Mouse (Mus musculus): ENCODE data around the gene A930018P22Rik. TPM values are rescaled to one million over a fixed set of nuclear protein-coding genes. Genes with fewer than 3 reads are reported as not detected.
"Not testable (repeated sequence)": the region's sequence is repeated elsewhere in the genome, so short reads cannot be mapped to it uniquely, and the experiment has no call there.

A930018P22Rik gene
- polyA plus RNA-seq, 1 experiment from 2014 or later = 0.47 TPM

DNA sequence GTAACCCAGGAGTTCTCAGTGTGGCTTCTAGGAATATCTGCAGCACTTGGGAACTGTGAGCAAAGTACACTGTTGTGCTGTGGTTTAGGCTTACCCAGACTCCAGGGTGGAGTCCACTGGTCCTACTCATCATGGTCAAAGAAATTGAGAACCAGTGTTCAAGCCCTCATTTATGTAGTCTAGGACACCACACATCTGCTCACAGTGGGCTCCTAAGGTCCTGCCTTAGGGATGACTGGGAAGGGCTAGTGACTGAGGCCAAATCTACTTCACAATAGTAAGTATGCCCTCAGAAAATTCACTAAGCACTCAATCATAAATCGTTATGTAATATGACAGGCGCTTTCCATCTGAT lies 23.4 kb upstream of the A930018P22Rik start:
- Histone ChIP-seq H3K4me3 (ENCODE audit: low read depth, low read length) (no peak overlapping the region), H3K4me1 (replicated peaks; ENCODE audit: control insufficient read depth, insufficient read depth) (0 out of 2 replicates have a peak, but pooled peaks cover 6% of the 10 kb centered on the region), H3K9me3 (ENCODE audit: control insufficient read depth, low read length) (no peaks in the 10 kb centered on the region), H3K4me2 (replicated peaks; ENCODE audit: low read depth) (no peak overlapping the region), H3K27me3 (ENCODE audit: control insufficient read depth, insufficient read depth, low read length) (no peaks in the 10 kb centered on the region), H3K36me3 (ENCODE audit: control insufficient read depth, insufficient read depth, low read length) (no peaks in the 10 kb centered on the region), H3K9ac (ENCODE audit: low read length) (no peak overlapping the region), H3K27ac (replicated peaks) (no peak overlapping the region)
- 96% methylated on average over 2 of the region's 2 CpGs for WGBS
- ATAC-seq (ENCODE audit: low FRiP score, low TSS enrichment) (no peak), DNase-seq (ENCODE audit: low spot score) (no peak)
- no peak for TF ChIP-seq CTCF (IDR thresholded peaks at IDR 0.05; ENCODE audit: low read depth)
- TF ChIP-seq EP300 (optimal IDR thresholded peaks at IDR 0.05) = no peak

- Histone ChIP-seq H3K27me3 (ENCODE audit: control insufficient read depth, insufficient read depth, low read length) (no peaks in the 10 kb centered on the region), H3K9me3 (ENCODE audit: control insufficient read depth, low read length) (no peaks in the 10 kb centered on the region), H3K9ac (ENCODE audit: low read length) (no peak overlapping the region), H3K27ac (replicated peaks) (no peak overlapping the region), H3K4me2 (replicated peaks; ENCODE audit: low read depth) (no peak overlapping the region), H3K4me3 (ENCODE audit: low read depth, low read length) (no peak overlapping the region), H3K36me3 (ENCODE audit: control insufficient read depth, insufficient read depth, low read length) (no peaks in the 10 kb centered on the region), H3K4me1 (replicated peaks; ENCODE audit: control insufficient read depth, insufficient read depth) (0 out of 2 replicates have a peak, but pooled peaks cover 6% of the 10 kb centered on the region)
- no peak for TF ChIP-seq EP300 (optimal IDR thresholded peaks at IDR 0.05)
- TF ChIP-seq CTCF (IDR thresholded peaks at IDR 0.05; ENCODE audit: low read depth) = no peak
- no peak for DNase-seq (ENCODE audit: low spot score)
- 59% methylated on average over 1 of the region's 1 CpGs for WGBS
- no peak for ATAC-seq (ENCODE audit: low FRiP score, low TSS enrichment)
Observed at GRCm38 (mm10) chr2:104099946-104100345, 22.6 kb upstream of the A930018P22Rik start.

- TF ChIP-seq EP300 (optimal IDR thresholded peaks at IDR 0.05) (no peak), CTCF (IDR thresholded peaks at IDR 0.05; ENCODE audit: low read depth) (no peak)
- Histone ChIP-seq H3K9ac (ENCODE audit: low read length) (no peak overlapping the region), H3K4me2 (replicated peaks; ENCODE audit: low read depth) (no peak overlapping the region), H3K9me3 (ENCODE audit: control insufficient read depth, low read length) (no peaks in the 10 kb centered on the region), H3K4me3 (ENCODE audit: low read depth, low read length) (no peak overlapping the region), H3K27me3 (ENCODE audit: control insufficient read depth, insufficient read depth, low read length) (no peaks in the 10 kb centered on the region), H3K4me1 (replicated peaks; ENCODE audit: control insufficient read depth, insufficient read depth) (no peaks in the 10 kb centered on the region), H3K36me3 (ENCODE audit: control insufficient read depth, insufficient read depth, low read length) (no peaks in the 10 kb centered on the region), H3K27ac (replicated peaks) (no peak overlapping the region)
- DNase-seq (ENCODE audit: low spot score) = no peak
- ATAC-seq (ENCODE audit: low FRiP score, low TSS enrichment) = no peak
- 88% methylated on average over 6 of the region's 6 CpGs for WGBS
Observed at GRCm38 (mm10) chr2:104104800-104105199, 17.8 kb upstream of the A930018P22Rik start.

DNA sequence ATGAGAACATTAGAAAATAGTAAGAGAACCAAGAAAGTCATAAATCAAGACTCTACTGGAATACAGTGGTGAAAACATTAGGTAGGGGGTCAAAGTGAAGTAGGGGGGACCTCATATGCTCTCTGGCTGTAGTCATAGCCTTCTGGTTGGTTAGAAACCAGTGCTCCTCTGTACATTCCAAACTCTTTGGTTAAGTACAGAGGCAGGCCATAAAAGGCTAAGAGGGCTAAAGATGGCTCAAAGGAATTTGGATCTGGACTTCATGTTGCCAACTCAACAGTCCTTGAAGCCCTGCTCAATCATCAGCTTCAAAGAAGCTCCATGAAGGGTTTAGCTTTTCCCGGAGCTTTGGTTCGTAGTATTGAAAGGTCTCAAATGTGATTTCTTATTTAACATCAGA lies 13.5 kb upstream of the A930018P22Rik start:
- H3K36me3 ChIP-seq (ENCODE audit: control insufficient read depth, insufficient read depth, low read length); DNase-seq (ENCODE audit: low spot score); H3K4me1 ChIP-seq (replicated peaks; ENCODE audit: control insufficient read depth, insufficient read depth); H3K27me3 ChIP-seq (ENCODE audit: control insufficient read depth, insufficient read depth, low read length); H3K27ac ChIP-seq (replicated peaks); H3K4me2 ChIP-seq (replicated peaks; ENCODE audit: low read depth); H3K4me3 ChIP-seq (ENCODE audit: low read depth, low read length); H3K9me3 ChIP-seq (ENCODE audit: control insufficient read depth, low read length); ATAC-seq (ENCODE audit: low FRiP score, low TSS enrichment); H3K9ac ChIP-seq (ENCODE audit: low read length): not testable (repeated sequence)
- WGBS = 79% methylated on average over 2 of the region's 2 CpGs

DNA sequence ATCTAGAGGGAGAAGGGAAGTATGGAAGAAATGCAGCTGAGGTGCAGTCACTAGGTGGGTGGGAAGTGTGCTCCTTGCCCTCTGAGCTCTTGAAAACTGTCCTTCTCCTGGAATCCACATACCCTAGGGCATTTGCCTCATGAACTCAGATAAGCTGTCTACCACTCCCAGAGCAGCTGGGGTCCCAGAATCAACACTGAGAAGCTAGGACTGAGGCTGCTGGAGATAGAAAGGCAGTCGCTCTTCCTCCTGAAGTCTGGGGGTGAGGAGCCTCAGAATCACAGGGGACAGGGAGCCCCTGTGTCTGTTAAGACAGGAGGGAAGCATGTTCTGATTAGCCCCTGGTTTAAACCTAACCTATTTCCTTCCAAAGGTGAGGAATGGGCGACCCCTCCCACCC lies 13.0 kb upstream of the A930018P22Rik start:
- Histone ChIP-seq H3K27me3 (ENCODE audit: control insufficient read depth, insufficient read depth, low read length) (no peaks in the 10 kb centered on the region), H3K4me2 (replicated peaks; ENCODE audit: low read depth) (no peak overlapping the region), H3K4me3 (ENCODE audit: low read depth, low read length) (no peak overlapping the region), H3K9me3 (ENCODE audit: control insufficient read depth, low read length) (no peaks in the 10 kb centered on the region), H3K4me1 (replicated peaks; ENCODE audit: control insufficient read depth, insufficient read depth) (no peaks in the 10 kb centered on the region), H3K27ac (replicated peaks) (no peak overlapping the region; the same call in 1 of the 2 replicates), H3K9ac (ENCODE audit: low read length) (no peak overlapping the region), H3K36me3 (ENCODE audit: control insufficient read depth, insufficient read depth, low read length) (no peaks in the 10 kb centered on the region)
- DNase-seq (ENCODE audit: low spot score) (no peak), ATAC-seq (ENCODE audit: low FRiP score, low TSS enrichment) (no peak)
- 65% methylated on average over 2 of the region's 2 CpGs for WGBS
- TF ChIP-seq EP300 (optimal IDR thresholded peaks at IDR 0.05) (no peak), CTCF (IDR thresholded peaks at IDR 0.05; ENCODE audit: low read depth) (no peak)

DNA sequence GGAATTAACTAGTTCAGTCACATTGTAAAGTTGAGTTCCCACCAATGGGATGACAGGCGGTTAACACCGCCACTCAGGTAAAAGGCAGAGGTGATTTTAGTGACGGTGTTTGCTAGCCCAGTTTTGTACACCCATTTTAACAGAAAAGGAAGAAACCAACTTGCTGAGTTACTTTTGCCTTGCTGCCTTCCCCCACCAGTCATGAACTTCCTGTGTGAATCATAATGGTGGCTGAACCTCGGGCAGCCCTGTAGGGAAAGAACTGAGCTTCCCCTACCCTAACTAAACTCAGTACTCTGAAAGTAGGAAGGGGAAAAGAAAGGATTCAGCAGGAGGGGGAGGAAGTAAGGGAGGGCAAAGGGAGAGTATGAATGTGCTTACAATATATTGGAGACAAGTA lies 12.5 kb upstream of the A930018P22Rik start:
- Histone ChIP-seq H3K27ac (replicated peaks) (no peak overlapping the region), H3K4me1 (replicated peaks; ENCODE audit: control insufficient read depth, insufficient read depth) (no peaks in the 10 kb centered on the region)
- 79% methylated on average over 4 of the region's 4 CpGs for WGBS

DNA sequence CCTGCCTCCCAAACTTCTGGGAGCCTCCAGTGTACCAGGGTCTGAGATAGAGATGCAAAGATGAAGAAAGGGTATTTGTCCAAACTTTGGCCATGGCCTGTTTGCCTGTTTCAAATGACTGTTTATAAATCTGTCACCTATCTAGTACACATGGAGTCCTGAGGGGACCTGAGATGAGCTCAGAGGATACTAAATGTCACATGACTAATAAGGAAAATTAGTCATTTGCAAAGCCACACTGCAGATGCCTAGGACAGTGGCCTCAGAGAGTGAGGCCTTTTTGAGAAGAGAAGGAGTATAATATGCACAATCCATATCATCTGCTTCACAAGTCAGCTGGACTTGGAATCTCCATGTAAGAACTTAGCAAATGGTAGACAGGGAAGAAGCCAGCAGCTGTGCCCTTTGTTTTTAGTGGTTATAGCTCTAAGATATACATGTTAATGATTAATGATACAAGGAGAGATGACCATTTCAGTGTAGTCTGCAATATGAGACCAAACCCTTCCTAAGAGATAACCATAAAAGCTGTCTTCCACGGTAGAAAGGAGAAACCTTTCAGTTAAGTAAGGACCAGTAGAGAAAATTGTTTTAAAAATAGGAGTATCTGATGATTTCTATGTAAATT lies 11.3 kb upstream of the A930018P22Rik start:
- not testable (repeated sequence) for ATAC-seq (ENCODE audit: low FRiP score, low TSS enrichment)

More for the DNA sequence above, 12.5 kb upstream of the A930018P22Rik start:
- no peak for DNase-seq (ENCODE audit: low spot score)
- no peak for ATAC-seq (ENCODE audit: low FRiP score, low TSS enrichment)
- Histone ChIP-seq H3K4me2 (replicated peaks; ENCODE audit: low read depth) (no peak overlapping the region), H3K27me3 (ENCODE audit: control insufficient read depth, insufficient read depth, low read length) (no peaks in the 10 kb centered on the region), H3K4me3 (ENCODE audit: low read depth, low read length) (no peak overlapping the region), H3K9me3 (ENCODE audit: control insufficient read depth, low read length) (no peaks in the 10 kb centered on the region), H3K9ac (ENCODE audit: low read length) (no peak overlapping the region), H3K36me3 (ENCODE audit: control insufficient read depth, insufficient read depth, low read length) (no peaks in the 10 kb centered on the region)
- TF ChIP-seq CTCF (IDR thresholded peaks at IDR 0.05; ENCODE audit: low read depth) = no peak
- TF ChIP-seq EP300 (optimal IDR thresholded peaks at IDR 0.05) = no peak

DNA sequence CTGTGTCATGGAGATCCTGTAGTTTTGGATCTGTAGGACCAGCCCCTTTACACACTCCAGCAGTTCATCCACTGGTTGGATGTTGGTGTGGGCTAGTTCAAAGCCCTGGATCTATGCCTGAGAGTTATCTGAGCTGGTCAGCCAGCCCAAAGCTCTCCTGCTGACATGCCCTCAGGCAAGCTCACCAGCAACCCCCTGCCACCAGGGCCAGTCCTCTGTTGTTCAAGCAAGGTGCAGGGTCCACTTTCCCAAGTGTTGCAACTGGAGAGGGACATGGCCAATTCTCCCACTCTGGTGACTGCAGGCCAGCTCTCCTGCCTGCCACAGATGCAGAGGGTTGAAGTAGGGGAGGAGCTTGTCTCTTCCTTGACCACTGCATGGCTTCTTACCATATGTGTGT lies 9.0 kb upstream of the A930018P22Rik start:
- not testable (repeated sequence) for H3K9ac ChIP-seq (ENCODE audit: low read length); H3K4me2 ChIP-seq (replicated peaks; ENCODE audit: low read depth); H3K27ac ChIP-seq (replicated peaks); DNase-seq (ENCODE audit: low spot score); H3K27me3 ChIP-seq (ENCODE audit: control insufficient read depth, insufficient read depth, low read length); H3K4me1 ChIP-seq (replicated peaks; ENCODE audit: control insufficient read depth, insufficient read depth); H3K4me3 ChIP-seq (ENCODE audit: low read depth, low read length); H3K9me3 ChIP-seq (ENCODE audit: control insufficient read depth, low read length); H3K36me3 ChIP-seq (ENCODE audit: control insufficient read depth, insufficient read depth, low read length)
- 0 out of 2 replicates have a peak, but pooled peaks have one; percentile 45 for ATAC-seq (ENCODE audit: low FRiP score, low TSS enrichment)

More for the DNA sequence above, 11.3 kb upstream of the A930018P22Rik start:
- not testable (repeated sequence) for H3K9ac ChIP-seq (ENCODE audit: low read length); H3K36me3 ChIP-seq (ENCODE audit: control insufficient read depth, insufficient read depth, low read length); H3K4me2 ChIP-seq (replicated peaks; ENCODE audit: low read depth); H3K4me3 ChIP-seq (ENCODE audit: low read depth, low read length); H3K27ac ChIP-seq (replicated peaks); DNase-seq (ENCODE audit: low spot score); H3K27me3 ChIP-seq (ENCODE audit: control insufficient read depth, insufficient read depth, low read length); H3K4me1 ChIP-seq (replicated peaks; ENCODE audit: control insufficient read depth, insufficient read depth); H3K9me3 ChIP-seq (ENCODE audit: control insufficient read depth, low read length)
- WGBS = no CpG with 5 or more reads among the region's 1 CpGs
